Mouse (Mus musculus): ENCODE data around the gene Hipk2.
A peak's percentile ranks its signal among the peaks of the same experiment; 100 is the strongest.

Gene Hipk2

GRCm38 (mm10) chr6:38902820-38903439 is 27.0 kb upstream of the Hipk2 start:
- no peak for DNase-seq (ENCODE audit: low read depth, low spot score)

- DNase-seq (ENCODE audit: low read depth, low spot score) = no peak
These were observed 25.7 kb upstream of the Hipk2 start for GRCm38 (mm10) chr6:38901636-38902035.

- DNase-seq (ENCODE audit: low read depth, low spot score) = no peak
These were observed 25.2 kb upstream of the Hipk2 start for GRCm38 (mm10) chr6:38901152-38901551.

- DNase-seq (ENCODE audit: low read depth, low spot score) = no peak
These were observed 24.6 kb upstream of the Hipk2 start for GRCm38 (mm10) chr6:38900479-38901126.

- DNase-seq (ENCODE audit: low read depth, low spot score) = no peak
These were observed 24.1 kb upstream of the Hipk2 start for GRCm38 (mm10) chr6:38900073-38900472.

GRCm38 (mm10) chr6:38893615-38894014 is 17.6 kb upstream of the Hipk2 start:
- DNase-seq (ENCODE audit: low read depth, low spot score) = no peak

- no peak for DNase-seq (ENCODE audit: low read depth, low spot score)
These were observed 16.1 kb upstream of the Hipk2 start for GRCm38 (mm10) chr6:38892017-38892416.

GRCm38 (mm10) chr6:38889156-38889555 is 13.2 kb upstream of the Hipk2 start:
- DNase-seq (ENCODE audit: low read depth, low spot score) = peak; percentile 28

GRCm38 (mm10) chr6:38887436-38887835 is 11.5 kb upstream of the Hipk2 start:
- no peak for DNase-seq (ENCODE audit: low read depth, low spot score)

- no peak for DNase-seq (ENCODE audit: low read depth, low spot score)
These were observed 9.2 kb upstream of the Hipk2 start for GRCm38 (mm10) chr6:38885132-38885531.

- DNase-seq (ENCODE audit: low read depth, low spot score) = no peak
These were observed 8.5 kb upstream of the Hipk2 start for GRCm38 (mm10) chr6:38884482-38884881.

GRCm38 (mm10) chr6:38882728-38883171 is 6.8 kb upstream of the Hipk2 start:
- no peak for DNase-seq (ENCODE audit: low read depth, low spot score)

GRCm38 (mm10) chr6:38881975-38882374 is 6.0 kb upstream of the Hipk2 start:
- no peak for DNase-seq (ENCODE audit: low read depth, low spot score)

- no peak for DNase-seq (ENCODE audit: low read depth, low spot score)
These were observed 5.5 kb upstream of the Hipk2 start for GRCm38 (mm10) chr6:38881468-38881867.

GRCm38 (mm10) chr6:38877674-38878073 is 1.7 kb upstream of the Hipk2 start:
- no peak for DNase-seq (ENCODE audit: low read depth, low spot score)

GRCm38 (mm10) chr6:38875258-38876070 is 501 bp downstream of the Hipk2 start, which contains the start of gene Tbxas1:
Tbxas1 (plus strand) TSS chr6:38875404.
- peak; percentile 30 for DNase-seq (ENCODE audit: low read depth, low spot score)

- DNase-seq (ENCODE audit: low read depth, low spot score) = peak; percentile 14
These were observed 1.3 kb downstream of the Hipk2 start for GRCm38 (mm10) chr6:38874565-38875257.

- DNase-seq (ENCODE audit: low read depth, low spot score) = peak; percentile 49
These were observed 1.9 kb downstream of the Hipk2 start for GRCm38 (mm10) chr6:38874035-38874434.

- DNase-seq (ENCODE audit: low read depth, low spot score) = no peak
These were observed 2.6 kb downstream of the Hipk2 start for GRCm38 (mm10) chr6:38873316-38873715.

- DNase-seq (ENCODE audit: low read depth, low spot score) = no peak
These were observed 4.9 kb downstream of the Hipk2 start for GRCm38 (mm10) chr6:38871051-38871450.

- DNase-seq (ENCODE audit: low read depth, low spot score) = no peak
These were observed 5.9 kb downstream of the Hipk2 start for GRCm38 (mm10) chr6:38870070-38870469.

GRCm38 (mm10) chr6:38868974-38869373 is 7.0 kb downstream of the Hipk2 start:
- DNase-seq (ENCODE audit: low read depth, low spot score) = no peak

All from ES-CJ7 (cell line).